Mouse (Mus musculus) inflammation-experienced regulatory T-cells, adult 6 months (primary cell): Measurements from ENCODE around the gene Vmn1r176. TPM values are rescaled to one million over a fixed set of nuclear protein-coding genes. Genes with fewer than 3 reads are reported as not detected.
"Not testable (repeated sequence)": the region's sequence is repeated elsewhere in the genome, so short reads cannot be mapped to it uniquely, and the experiment has no call there.

Experiments used
- ATAC-seq: one replicate; pipeline ENCODE4 v1.8.0; 2017
- polyA plus RNA-seq, 3 experiments: library from polyadenylated mRNA; unstranded; fragments of 100-300 nt; shearing (Covaris generic); gene quantifications; one replicate each; pipeline ENCODE4 v1.2.1; 2017

Vmn1r176 gene
- polyA plus RNA-seq: not detected

DNA sequence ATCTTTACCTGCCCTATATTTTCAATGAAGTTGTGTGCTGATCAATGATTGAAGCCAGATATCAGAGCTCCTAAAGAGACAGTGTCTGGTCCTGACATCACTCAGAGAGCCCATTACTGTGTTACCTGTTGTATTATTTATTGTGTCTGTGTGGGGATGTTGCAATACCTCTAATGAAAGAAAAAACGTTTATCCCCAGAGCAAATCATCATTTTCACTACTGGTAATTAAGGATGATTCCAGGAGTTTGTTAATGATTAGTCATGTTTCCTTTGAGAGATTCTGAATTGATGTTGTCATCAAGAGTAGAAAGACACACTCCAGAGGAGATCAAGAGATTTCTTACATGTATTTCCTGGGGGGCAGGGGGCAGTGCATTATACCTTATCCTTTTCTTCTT, at the start of gene Vmn1r176:
Vmn1r176 (minus strand) TSS at position 101 of the 400 bp plus-strand sequence.
- ATAC-seq: not testable (repeated sequence)

GRCm38 (mm10) chr7:23876918-23877317, 39.7 kb upstream of the Vmn1r176 start:
- not testable (repeated sequence) for ATAC-seq

- ATAC-seq: not testable (repeated sequence)
Measured at GRCm38 (mm10) chr7:23866349-23866748, 29.2 kb upstream of the Vmn1r176 start, which contains the start of gene Vmn1r177. Gene Vmn1r177, minus strand, starts transcription at chr7:23866449.

DNA sequence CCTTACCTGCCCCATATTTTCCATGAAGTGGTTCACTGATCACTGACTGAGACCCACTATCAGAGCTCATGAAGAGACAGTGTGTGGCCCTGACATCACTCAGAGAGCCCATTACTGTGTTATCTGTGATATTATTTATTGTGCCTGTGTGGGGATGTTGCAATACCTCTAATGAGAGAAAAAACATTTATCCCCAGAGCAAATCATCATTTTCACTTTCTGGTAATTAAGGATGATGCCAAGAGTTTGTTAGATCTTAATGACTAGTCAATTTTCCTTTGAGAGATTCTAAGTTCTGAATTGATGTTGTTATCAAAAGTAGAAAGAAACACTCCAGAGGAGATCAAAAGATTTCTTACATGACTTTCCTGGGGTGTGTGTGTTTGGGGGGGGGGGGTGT, 26.6 kb downstream of the Vmn1r176 start, which contains the start of gene Vmn1r175:
Vmn1r175 (minus strand) TSS at position 101 of the 400 bp plus-strand sequence.
- not testable (repeated sequence) for ATAC-seq

GRCm38 (mm10) chr7:23784526-23784925, 52.6 kb downstream of the Vmn1r176 start:
- no peak for ATAC-seq

Other genes with a start within 250 kb of the Vmn1r176 start
- not detected for gene Vmn1r170, start 231.2 kb downstream of the Vmn1r176 start, polyA plus RNA-seq
- not detected for gene Vmn1r171, start 206.7 kb downstream of the Vmn1r176 start, polyA plus RNA-seq
- gene Vmn1r172, start 179.1 kb downstream of the Vmn1r176 start, polyA plus RNA-seq: not detected
- gene Vmn1r173, start 136.7 kb downstream of the Vmn1r176 start, polyA plus RNA-seq: under 1 TPM in 1 of 3 experiments, not detected in 2; 0.06 TPM
- gene Vmn1r174, start 85.1 kb downstream of the Vmn1r176 start, polyA plus RNA-seq: under 1 TPM in 1 of 3 experiments, not detected in 2; 0.05 TPM
- not detected for gene Vmn1r175, start 26.7 kb downstream of the Vmn1r176 start, polyA plus RNA-seq
- not detected for gene Vmn1r177, start 29.1 kb upstream of the Vmn1r176 start, polyA plus RNA-seq
- not detected for gene Vmn1r178, start 54.6 kb upstream of the Vmn1r176 start, polyA plus RNA-seq
- gene Vmn1r179, start 89.6 kb upstream of the Vmn1r176 start, polyA plus RNA-seq: not detected
- not detected for gene Vmn1r180, start 113.3 kb upstream of the Vmn1r176 start, polyA plus RNA-seq
- not detected for gene Vmn1r181, start 137.2 kb upstream of the Vmn1r176 start, polyA plus RNA-seq
- not detected for gene V1rd19, start 164.3 kb upstream of the Vmn1r176 start, polyA plus RNA-seq
- gene Vmn1r183, start 215.9 kb upstream of the Vmn1r176 start, polyA plus RNA-seq: under 1 TPM in 1 of 3 experiments, not detected in 2; 0.04 TPM
- 10 to 100 TPM; 13.6 to 19.9 (median 17.2) TPM for gene Zfp180, start 244.6 kb upstream of the Vmn1r176 start, polyA plus RNA-seq